Mouse (Mus musculus) lung, adult 2 months (tissue): ENCODE data around the gene Mpzl2.

Experiments
- CTCF ChIP-seq: fragments of 200-500 bp; IDR thresholded peaks from 2 replicates; pipeline ENCODE4 v1.5.1; 2011; ENCODE audit warnings: mild to moderate bottlenecking, low read length, control low read depth; ENCODE audit not compliant: insufficient read depth
- POLR2A ChIP-seq: fragments of 200-500 bp; IDR thresholded peaks from 2 replicates; pipeline ENCODE4 v1.6.1; 2011; ENCODE audit warnings: low read depth, mild to moderate bottlenecking, control low read depth, low read length, borderline replicate concordance; ENCODE audit errors: extremely low read depth

DNA sequence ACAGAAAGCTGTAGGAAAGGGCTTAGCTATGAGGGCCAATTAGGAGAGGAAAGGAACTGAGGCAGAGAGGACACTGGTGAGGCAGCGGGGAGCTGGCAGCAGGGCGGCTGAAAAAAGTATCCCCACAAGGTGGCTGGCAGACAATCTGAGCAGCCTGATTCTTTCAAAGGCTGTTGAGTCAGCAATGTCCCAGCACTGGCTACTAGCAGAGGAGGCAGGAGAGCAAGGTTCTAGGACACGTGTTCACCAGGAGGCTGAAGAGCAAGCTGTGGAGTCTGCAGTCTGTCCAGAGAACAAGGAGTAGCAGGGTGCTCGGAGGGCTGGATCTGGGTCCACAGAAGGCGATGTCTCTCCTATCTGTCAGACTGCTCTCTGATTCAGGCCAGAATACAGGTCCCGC, 40.4 kb upstream of the Mpzl2 start:
- TF ChIP-seq CTCF (no peak), POLR2A (no peak)
